Mouse (Mus musculus) CH12.LX (cell line): ENCODE data around the gene Cttnbp2. TPM values are rescaled to one million over a fixed set of nuclear protein-coding genes. Genes with fewer than 3 reads are reported as not detected.

ENCODE experiments used
- DNase-seq: peaks from one replicate; pipeline ENCODE4 v3.0.0-alpha.2; 2013; ENCODE audit errors: extremely low read depth
- H3K27ac ChIP-seq: 2 replicates; pipeline ENCODE4 v1.5.1; 2012; ENCODE audit warnings: low read depth, mild to moderate bottlenecking, control low read depth, moderate library complexity; ENCODE audit not compliant: insufficient read depth
- H3K27me3 ChIP-seq: replicated peaks from 2 replicates; pipeline ENCODE3; 2012; ENCODE audit warnings: inconsistent platforms
- H3K36me3 ChIP-seq, 2 experiments: replicated peaks in 1 of 2; 2 replicates each; pipeline versions ENCODE3 to v1.6.1; 2012; ENCODE audit warnings: inconsistent platforms in 1 of 2, low read length in 1 of 2, mild to moderate bottlenecking in 1 of 2, mixed read lengths in 1 of 2, moderate library complexity in 1 of 2; ENCODE audit not compliant: control insufficient read depth in 1 of 2, insufficient read depth in 1 of 2
- H3K4me1 ChIP-seq, 2 experiments: 2 replicates each; pipeline ENCODE4 v1.6.1; 2012; ENCODE audit warnings: inconsistent platforms in 1 of 2, moderate library complexity in 1 of 2; ENCODE audit not compliant: insufficient read depth in 2 of 2, control insufficient read depth in 1 of 2
- H3K4me2 ChIP-seq: 2 replicates; pipeline ENCODE4 v1.6.1; 2012; ENCODE audit warnings: low read depth, mild to moderate bottlenecking, control low read depth; ENCODE audit not compliant: poor library complexity, insufficient read depth, severe bottlenecking
- H3K4me3 ChIP-seq, 3 experiments: fragments of 150-350 bp in 1 of 3; sonication (generic) in 1 of 3; replicated peaks in 1 of 3; 2 replicates each; pipeline versions ENCODE3 to v1.5.1; 2011 to 2012; ENCODE audit warnings: low read depth in 2 of 3, low read length in 2 of 3, mild to moderate bottlenecking in 2 of 3, moderate library complexity in 2 of 3, control low read depth in 1 of 3, improper control_type of control experiment in 1 of 3, inconsistent platforms in 1 of 3, mixed read lengths in 1 of 3; ENCODE audit not compliant: poor library complexity in 1 of 3
- H3K79me2 ChIP-seq: replicated peaks from 2 replicates; pipeline ENCODE4 v1.6.1; 2012; ENCODE audit warnings: mild to moderate bottlenecking, moderate library complexity; ENCODE audit not compliant: control insufficient read depth, poor library complexity, insufficient read depth, severe bottlenecking; ENCODE audit errors: extremely low read depth
- H3K9ac ChIP-seq: 2 replicates; pipeline ENCODE4 v1.6.1; 2012; ENCODE audit warnings: low read depth, mild to moderate bottlenecking, control low read depth, moderate library complexity; ENCODE audit not compliant: insufficient read depth
- H3K9me3 ChIP-seq: replicated peaks from 2 replicates; pipeline ENCODE3; 2012; ENCODE audit warnings: low read length, inconsistent platforms, mixed read lengths
- BHLHE40 ChIP-seq: IDR thresholded peaks from 2 replicates; pipeline ENCODE4 v1.6.1; 2011; ENCODE audit warnings: mild to moderate bottlenecking, low read depth, low read length, improper control_type of control experiment
- CHD1 ChIP-seq: IDR thresholded peaks from 2 replicates; pipeline ENCODE4 v1.6.1; 2012; ENCODE audit warnings: low read depth, low read length, improper control_type of control experiment, inconsistent platforms
- CHD2 ChIP-seq: IDR thresholded peaks from 2 replicates; pipeline ENCODE4 v1.6.1; 2011; ENCODE audit warnings: low read length, improper control_type of control experiment
- CTCF ChIP-seq, 2 experiments: IDR thresholded peaks in 1 of 2; conservative IDR thresholded peaks in 1 of 2; 2 replicates each; pipeline ENCODE4 v1.5.1; 2011 to 2012; ENCODE audit warnings: low read depth in 2 of 2, low read length in 2 of 2, improper control_type of control experiment in 1 of 2, inconsistent platforms in 1 of 2, mild to moderate bottlenecking in 1 of 2, moderate library complexity in 1 of 2
- ETS1 ChIP-seq: conservative IDR thresholded peaks from 2 replicates; pipeline ENCODE4 v1.6.1; 2012; ENCODE audit warnings: low read depth, mild to moderate bottlenecking, inconsistent platforms, low read length, improper control_type of control experiment, moderate library complexity
- HCFC1 ChIP-seq: IDR thresholded peaks from 2 replicates; pipeline ENCODE4 v1.6.1; 2012; ENCODE audit warnings: low read depth, mild to moderate bottlenecking, inconsistent platforms, low read length, improper control_type of control experiment
- MAX ChIP-seq: IDR thresholded peaks from 2 replicates; pipeline ENCODE4 v1.6.1; 2011; ENCODE audit warnings: low read length, improper control_type of control experiment
- MAZ ChIP-seq: IDR thresholded peaks from 2 replicates; pipeline ENCODE4 v1.6.1; 2012; ENCODE audit warnings: low read depth, mild to moderate bottlenecking, inconsistent platforms, low read length, improper control_type of control experiment, moderate library complexity
- MEF2A ChIP-seq: IDR thresholded peaks from 2 replicates; pipeline ENCODE4 v1.6.1; 2014; ENCODE audit warnings: low read depth, mild to moderate bottlenecking, inconsistent platforms, low read length, improper control_type of control experiment, borderline replicate concordance
- MXI1 ChIP-seq: IDR thresholded peaks from 2 replicates; pipeline ENCODE4 v1.6.1; 2011; ENCODE audit warnings: mild to moderate bottlenecking, low read depth, low read length, improper control_type of control experiment
- MYC ChIP-seq: IDR thresholded peaks from 2 replicates; pipeline ENCODE4 v1.6.1; 2011; ENCODE audit warnings: low read depth, mild to moderate bottlenecking, improper control_type of control experiment, low read length
- NELFE ChIP-seq: IDR thresholded peaks from 2 replicates; pipeline ENCODE4 v1.6.1; 2011; ENCODE audit warnings: low read depth, low read length, improper control_type of control experiment
- NRF1 ChIP-seq: IDR thresholded peaks from 2 replicates; pipeline ENCODE4 v1.6.1; 2014; ENCODE audit warnings: low read depth, mild to moderate bottlenecking, inconsistent platforms, low read length, improper control_type of control experiment, moderate library complexity
- POLR2AphosphoS2 ChIP-seq: IDR thresholded peaks from 2 replicates; pipeline ENCODE4 v1.6.1; 2011; ENCODE audit warnings: low read depth, low read length, improper control_type of control experiment
- RCOR1 ChIP-seq: conservative IDR thresholded peaks from 2 replicates; pipeline ENCODE4 v1.6.1; 2012; ENCODE audit warnings: low read depth, mild to moderate bottlenecking, inconsistent platforms, low read length, improper control_type of control experiment
- TCF12 ChIP-seq: IDR thresholded peaks from 2 replicates; pipeline ENCODE4 v1.6.1; 2014; ENCODE audit warnings: low read depth, mild to moderate bottlenecking, inconsistent platforms, low read length, improper control_type of control experiment
- UBTF ChIP-seq: IDR thresholded peaks from 2 replicates; pipeline ENCODE4 v1.6.1; 2012; ENCODE audit warnings: low read depth, mild to moderate bottlenecking, inconsistent platforms, low read length, improper control_type of control experiment, moderate library complexity
- USF2 ChIP-seq: conservative IDR thresholded peaks from 2 replicates; pipeline ENCODE4 v1.6.1; 2011; ENCODE audit warnings: low read depth, low read length, improper control_type of control experiment
- ZNF384 ChIP-seq: IDR thresholded peaks from 2 replicates; pipeline ENCODE4 v1.6.1; 2012; ENCODE audit warnings: low read depth, low read length, improper control_type of control experiment, inconsistent platforms
- dilution Hi-C: fragments of 300-500 bp; cut with MboI; formaldehyde crosslinking; loops from 2 replicates; pipeline ENCODE4 v1.14.3; 2020; ENCODE audit warnings: low sequenced_read_pairs; ENCODE audit not compliant: extremely low pct_unique_long_range_greater_than_20kb, extremely low pct_ligation_motif_present
- in situ Hi-C: fragments of 300-500 bp; cut with MboI; formaldehyde crosslinking; loops from 3 replicates; pipeline ENCODE4 v1.14.3; 2019; ENCODE audit warnings: low sequenced_read_pairs, low pct_ligation_motif_present, low pct_unique_long_range_greater_than_20kb, mixed read lengths
- polyA plus RNA-seq: library from polyadenylated mRNA; unstranded; fragments of >175 nt; gene quantifications from 2 replicates; pipeline ENCODE4 v1.2.1, GENCODE M21; 2012; ENCODE audit warnings: low read depth; ENCODE audit not compliant: insufficient read length
- total RNA-seq, 2 experiments: library from RNA; depleted of rRNA; stranded (reverse); fragments of 300-350 nt in 1 of 2; fragments of >200 nt in 1 of 2; gene quantifications; 2 replicates each; pipeline ENCODE4 v1.2.3; 2012 to 2014

Cttnbp2 gene
- total and polyA plus RNA-seq, 3 experiments = 1.1 to 1.7 (median 1.5) TPM

GRCm38 (mm10) chr6:18369723-18370122, 144.9 kb downstream of the Cttnbp2 start:
- dilution Hi-C loops (no loop called here), in situ Hi-C loops (loop anchor here (25.0 kb wide), 2 partner anchors 282 to 457 kb away; no protein-coding TSS in a partner anchor)
- no peaks in the 10 kb centered on the region for H3K79me2 ChIP-seq
- no peaks in the 10 kb centered on the region for H3K27me3 ChIP-seq
- no peak overlapping the region for H3K4me3 ChIP-seq
- peak overlapping the region; percentile 4; the same call in 1 of the 2 replicates for H3K4me2 ChIP-seq
- H3K9ac ChIP-seq = no peak overlapping the region
- peaks cover 7 to 33% of the 10 kb centered on the region in 2 experiments; a peak in 3 of 4 replicates for H3K4me1 ChIP-seq
- TF ChIP-seq MEF2A (no peak), POLR2AphosphoS2 (no peak), CHD2 (no peak), UBTF (no peak), TCF12 (no peak), MAZ (no peak), MAX (no peak)
- no peaks in the 10 kb centered on the region for H3K36me3 ChIP-seq
- no peaks in the 10 kb centered on the region for H3K9me3 ChIP-seq
- no peak overlapping the region for H3K27ac ChIP-seq
- DNase-seq = peak; percentile 11

- Histone ChIP-seq H3K9ac (no peak overlapping the region), H3K4me1 (peaks cover 7 to 33% of the 10 kb centered on the region in 2 experiments; a peak in 3 of 4 replicates), H3K27ac (no peak overlapping the region), H3K79me2 (no peaks in the 10 kb centered on the region), H3K4me2 (no peak overlapping the region), H3K4me3 (no peak overlapping the region), H3K9me3 (no peaks in the 10 kb centered on the region), H3K36me3 (no peaks in the 10 kb centered on the region), H3K27me3 (no peaks in the 10 kb centered on the region)
- TF ChIP-seq CHD1 = no peak
- no peak for TF ChIP-seq MYC
- TF ChIP-seq ZNF384 = peak; percentile 57; the same call in 1 of the 2 replicates
- no peak for DNase-seq
- dilution Hi-C loops (no loop called here), in situ Hi-C loops (loop anchor here (25.0 kb wide), 2 partner anchors 282 to 457 kb away; no protein-coding TSS in a partner anchor)
Observed at GRCm38 (mm10) chr6:18369054-18369453, 145.6 kb downstream of the Cttnbp2 start.

GRCm38 (mm10) chr6:18362232-18362631, 152.4 kb downstream of the Cttnbp2 start:
- no peak for DNase-seq
- in situ Hi-C loops (loop anchor here (25.0 kb wide), 2 partner anchors 275 to 450 kb away; no protein-coding TSS in a partner anchor), dilution Hi-C loops (no loop called here)
- Histone ChIP-seq H3K27me3 (no peaks in the 10 kb centered on the region), H3K27ac (no peak overlapping the region), H3K9ac (no peak overlapping the region), H3K79me2 (no peaks in the 10 kb centered on the region), H3K9me3 (no peaks in the 10 kb centered on the region), H3K4me3 (no peak overlapping the region), H3K4me1 (no peaks in the 10 kb centered on the region), H3K36me3 (no peaks in the 10 kb centered on the region)
- no peak for TF ChIP-seq TCF12
- TF ChIP-seq USF2 = no peak
- TF ChIP-seq MXI1 = no peak
- TF ChIP-seq MAZ = no peak
- TF ChIP-seq ETS1 = no peak
- no peak for TF ChIP-seq BHLHE40
- TF ChIP-seq HCFC1 = no peak
- TF ChIP-seq MAX = no peak
- TF ChIP-seq RCOR1 = no peak
- TF ChIP-seq NRF1 = no peak
- no peak for TF ChIP-seq NELFE
- TF ChIP-seq CTCF (conservative IDR thresholded peaks at IDR 0.05 in 1 of 2, IDR thresholded peaks at IDR 0.05 in 1 of 2; ENCODE audit: low read depth in 2 of 2, low read length in 2 of 2) = no peak
- TF ChIP-seq, all 38 proteins: peak for 0
- no peak overlapping the region for H3K4me2 ChIP-seq
